Mouse (Mus musculus) natural killer cell, adult 2 months (primary cell): ENCODE measurements around the gene Rora.

Experiments used
- DNase-seq, 2 experiments: peaks; one replicate each; pipeline ENCODE4 v3.0.0; 2022; ENCODE audit warnings: low spot score in 2 of 2

The Rora gene

DNA sequence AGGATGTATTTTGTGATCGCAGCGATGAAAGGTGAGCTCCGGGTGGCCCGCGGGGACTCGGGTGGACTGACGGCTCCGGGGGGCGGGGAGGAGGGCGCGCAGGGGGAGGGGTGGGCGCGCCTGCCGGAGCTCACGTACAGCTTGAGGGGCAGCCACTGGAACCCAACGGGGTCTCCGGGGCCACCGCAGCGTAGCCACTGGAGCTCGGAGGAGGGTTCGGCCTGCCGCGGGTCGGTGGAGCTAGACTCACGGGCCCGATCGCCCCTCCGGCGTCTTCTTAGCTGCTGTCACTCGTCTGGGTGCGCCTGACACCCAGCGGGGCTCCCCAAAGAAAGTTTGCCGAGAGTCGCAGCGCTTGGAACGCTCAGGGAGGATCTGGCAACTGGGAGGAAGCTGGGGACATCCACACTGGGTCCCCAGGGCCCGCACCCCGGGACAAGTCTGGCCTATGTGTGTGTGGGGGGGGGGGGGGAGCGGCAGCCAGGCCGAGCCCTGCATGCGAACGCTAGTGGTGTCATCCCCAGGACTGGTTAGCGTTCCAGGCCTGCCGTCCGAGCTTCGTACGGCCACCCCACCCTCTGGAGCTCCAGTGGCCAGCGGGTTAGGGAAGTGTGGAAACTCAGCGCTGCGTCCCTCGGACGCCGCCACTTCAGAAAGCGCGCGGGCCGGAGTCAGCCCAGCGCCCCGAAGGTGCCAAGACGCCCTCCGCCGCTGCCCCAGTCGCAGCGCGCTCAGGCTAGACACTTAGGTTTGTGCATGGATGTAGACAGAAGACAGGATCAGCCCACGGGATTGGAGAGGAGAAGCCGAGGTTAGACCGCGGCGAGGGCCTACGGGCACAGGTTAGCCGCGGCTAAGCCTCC lies 636.7 kb downstream of the Rora start:
- DNase-seq = no peak

DNA sequence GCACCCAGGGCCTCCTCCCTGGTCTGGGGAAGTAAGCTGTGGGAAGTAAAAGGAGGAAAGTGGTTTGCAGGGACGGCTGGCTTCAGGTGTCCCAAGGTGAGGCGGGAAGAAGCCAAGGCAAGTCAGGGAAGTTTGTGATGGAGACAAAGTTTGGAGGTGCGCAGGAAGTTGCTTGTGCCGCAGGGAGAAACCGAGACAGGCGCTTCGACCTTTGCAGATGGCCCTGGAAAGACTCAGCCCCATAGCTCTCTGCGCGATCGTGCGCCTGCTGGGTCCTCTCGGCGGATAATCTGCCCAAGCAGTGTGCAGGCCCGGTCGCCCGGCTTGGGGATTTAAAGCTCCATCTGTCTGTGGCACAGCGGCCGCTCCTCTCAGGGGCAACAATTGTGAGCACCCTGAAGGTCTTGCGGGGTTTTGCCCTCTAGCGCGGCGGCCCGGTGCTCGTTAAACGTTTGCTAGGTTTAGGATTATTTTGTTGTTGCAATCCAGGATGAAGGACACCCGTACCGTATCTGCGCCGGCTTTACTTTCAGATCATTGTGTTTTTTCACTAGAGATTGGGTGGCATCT lies 637.4 kb downstream of the Rora start:
- no peak for DNase-seq

DNA sequence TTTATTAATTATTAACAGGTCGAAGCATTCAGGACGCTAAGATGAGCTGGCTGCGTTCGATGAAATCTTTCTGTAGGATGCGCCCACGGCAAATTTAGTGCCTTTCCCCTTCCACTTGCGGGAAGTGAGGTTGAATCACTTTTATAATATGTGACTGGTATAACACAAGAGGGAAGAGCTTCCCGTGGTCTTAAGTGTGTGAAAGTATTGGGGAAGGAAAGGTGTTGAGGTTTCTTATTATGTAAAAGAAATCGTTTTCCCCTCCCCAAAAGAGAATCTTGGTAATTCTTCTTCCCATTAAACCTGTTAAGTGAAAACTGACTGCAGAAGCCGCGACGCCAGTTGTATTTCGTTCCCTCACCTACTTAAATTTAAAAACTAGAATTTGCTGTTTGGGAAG lies 637.9 kb downstream of the Rora start:
- DNase-seq = no peak

DNA sequence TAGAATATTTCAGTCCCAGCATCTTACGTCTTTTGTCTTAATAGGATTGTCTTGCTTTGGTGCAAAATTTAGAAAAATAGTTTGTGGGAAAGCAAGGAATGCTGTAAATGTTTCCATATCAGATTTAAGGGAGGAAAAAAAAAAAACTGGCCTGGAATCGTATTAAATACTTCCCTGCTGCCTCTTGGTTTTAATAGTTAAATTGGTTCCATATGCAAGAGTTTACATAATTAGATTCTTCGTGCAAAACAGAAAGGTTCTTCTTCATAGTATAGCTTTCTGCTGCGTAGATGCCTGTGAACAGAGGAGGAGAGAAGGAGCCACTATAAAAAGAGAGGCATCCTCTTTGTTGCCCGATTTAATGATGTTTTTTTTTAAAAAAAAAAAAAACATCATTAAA lies 638.8 kb downstream of the Rora start:
- DNase-seq = no peak

DNA sequence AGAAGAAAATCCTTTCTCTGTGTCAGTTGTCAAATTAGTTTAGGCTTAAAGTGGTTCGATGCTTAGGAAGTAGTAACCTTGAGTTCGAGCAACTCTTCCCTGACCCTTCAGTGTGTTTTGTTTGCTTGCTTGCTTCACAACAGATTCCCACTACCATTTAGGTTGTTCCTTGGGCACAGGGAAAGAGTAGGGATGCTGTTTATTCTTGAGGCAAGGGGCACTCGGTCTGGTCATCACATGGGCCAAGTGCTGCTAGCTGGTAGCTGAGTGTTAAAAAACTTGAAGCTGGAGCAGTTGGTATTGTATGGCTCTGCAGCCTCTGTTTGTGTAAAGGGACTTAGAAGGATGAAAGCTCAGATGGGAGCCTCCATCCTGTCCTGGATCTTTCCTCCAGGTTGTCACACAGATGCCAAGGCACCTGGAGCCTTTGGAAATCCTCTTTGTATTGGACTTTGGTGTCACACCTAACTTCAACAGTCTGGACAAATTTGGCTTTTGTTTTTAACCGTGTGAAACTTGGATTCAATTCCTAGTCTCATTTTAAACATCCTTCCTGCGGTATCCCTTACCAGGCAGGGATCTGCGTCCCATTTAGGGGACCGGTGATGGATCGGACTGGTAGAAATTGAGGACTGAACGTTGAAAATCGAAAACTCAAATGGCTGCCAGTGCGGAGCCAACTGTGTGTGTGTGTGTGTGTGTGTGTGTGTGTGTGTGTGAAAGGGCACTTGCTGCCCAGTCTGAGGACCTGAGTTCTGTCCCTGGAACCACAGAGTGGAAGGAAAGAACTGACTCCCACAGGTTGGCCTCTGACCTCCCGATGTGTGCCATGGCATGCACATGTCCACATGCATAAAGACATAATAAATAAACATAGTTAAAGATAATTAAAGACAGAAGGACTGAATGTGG lies 639.4 kb downstream of the Rora start:
- DNase-seq = no peak

DNA sequence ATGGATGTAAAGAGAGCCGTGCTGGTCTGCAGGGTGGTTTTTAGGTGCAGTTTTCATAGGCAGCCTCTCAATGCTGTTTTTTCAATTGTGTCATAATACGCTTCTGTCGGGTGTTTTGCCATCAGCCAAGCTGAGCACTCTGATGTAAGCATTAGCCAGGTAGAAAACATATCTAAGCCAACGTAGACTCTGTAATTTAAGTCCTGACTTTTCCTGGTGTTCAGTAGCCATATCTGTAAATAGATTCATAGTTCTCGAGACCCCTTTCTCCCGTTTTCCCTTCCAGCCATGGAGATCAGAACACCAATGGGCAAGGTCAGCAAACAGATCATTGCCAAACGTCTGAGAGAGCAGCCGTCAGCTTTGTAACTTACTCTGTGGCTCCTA lies 640.1 kb downstream of the Rora start:
- no peak for DNase-seq

DNA sequence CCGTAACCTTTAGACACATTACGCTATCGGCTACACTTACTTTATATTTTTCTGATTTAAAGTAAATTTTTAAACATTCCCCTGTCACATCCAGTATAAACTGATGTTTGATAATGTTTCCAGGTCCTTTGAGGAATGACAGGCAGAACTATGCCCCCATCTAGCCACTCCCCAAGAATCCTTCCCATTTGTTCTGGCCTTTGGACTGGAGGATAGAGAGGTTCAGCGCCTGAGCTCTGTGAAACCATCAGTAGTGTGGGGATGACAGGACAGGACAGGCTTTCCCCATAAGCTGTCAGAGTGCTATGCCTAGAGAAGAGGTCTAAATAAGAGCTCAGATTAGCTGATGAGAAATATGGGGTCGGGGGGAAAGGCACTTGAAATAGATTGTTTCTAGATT lies 640.8 kb downstream of the Rora start:
- no peak for DNase-seq

DNA sequence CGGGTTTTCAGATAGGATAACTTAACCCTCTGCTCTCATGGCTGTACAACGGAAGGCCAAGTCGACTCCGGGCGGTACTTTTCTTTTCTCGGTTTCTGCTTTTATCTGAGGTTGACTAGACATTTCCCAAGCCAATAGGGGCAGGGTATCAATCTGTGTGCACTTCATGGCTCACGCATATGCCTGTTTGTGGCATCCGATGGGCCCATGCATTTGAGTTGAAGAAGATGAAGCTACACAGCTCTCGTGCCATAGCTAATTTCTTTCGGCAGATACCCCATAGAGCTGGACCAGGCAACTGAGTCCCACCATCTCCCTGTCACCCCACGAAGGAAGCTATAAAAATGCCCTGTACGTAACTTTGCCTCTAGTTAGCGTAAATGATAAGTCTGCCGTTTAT lies 641.3 kb downstream of the Rora start:
- no peak for DNase-seq

DNA sequence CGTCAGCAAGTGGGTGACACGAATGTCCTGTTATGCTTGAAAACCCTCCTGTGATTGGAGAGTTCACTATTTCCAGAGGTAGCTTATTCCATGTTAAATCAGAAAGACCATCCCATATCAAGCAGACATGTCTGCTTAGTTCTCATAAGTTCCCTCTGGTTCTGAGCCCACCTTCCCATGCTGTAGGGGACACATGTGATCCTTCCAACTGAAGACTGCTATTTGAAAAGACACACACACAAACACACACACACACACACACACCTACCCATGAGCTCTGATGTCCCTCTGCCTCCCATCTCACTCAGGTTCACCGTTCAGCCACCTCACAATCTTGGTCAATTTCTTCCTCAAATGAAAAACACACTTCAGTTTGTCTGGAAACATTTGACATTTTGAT lies 642.2 kb downstream of the Rora start:
- DNase-seq = no peak

DNA sequence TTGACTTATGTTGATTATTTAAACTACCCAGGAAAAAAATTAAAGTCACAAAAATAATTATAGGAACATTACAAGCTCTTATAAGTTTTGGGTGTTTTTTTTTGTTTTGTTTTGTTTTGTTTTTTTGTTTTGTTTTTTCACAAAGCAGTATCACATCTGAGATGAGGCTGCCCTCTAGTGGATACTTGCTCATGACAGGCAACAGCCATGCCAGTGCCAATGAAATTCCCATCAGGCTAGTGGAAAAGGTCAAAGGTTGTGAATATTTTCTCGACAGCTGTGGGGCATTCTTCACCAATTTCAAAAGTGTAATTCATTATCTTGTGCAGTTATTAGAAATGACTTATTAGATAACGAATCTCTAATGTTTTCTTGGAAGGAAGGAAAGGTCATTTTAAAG lies 642.8 kb downstream of the Rora start:
- DNase-seq = no peak

DNA sequence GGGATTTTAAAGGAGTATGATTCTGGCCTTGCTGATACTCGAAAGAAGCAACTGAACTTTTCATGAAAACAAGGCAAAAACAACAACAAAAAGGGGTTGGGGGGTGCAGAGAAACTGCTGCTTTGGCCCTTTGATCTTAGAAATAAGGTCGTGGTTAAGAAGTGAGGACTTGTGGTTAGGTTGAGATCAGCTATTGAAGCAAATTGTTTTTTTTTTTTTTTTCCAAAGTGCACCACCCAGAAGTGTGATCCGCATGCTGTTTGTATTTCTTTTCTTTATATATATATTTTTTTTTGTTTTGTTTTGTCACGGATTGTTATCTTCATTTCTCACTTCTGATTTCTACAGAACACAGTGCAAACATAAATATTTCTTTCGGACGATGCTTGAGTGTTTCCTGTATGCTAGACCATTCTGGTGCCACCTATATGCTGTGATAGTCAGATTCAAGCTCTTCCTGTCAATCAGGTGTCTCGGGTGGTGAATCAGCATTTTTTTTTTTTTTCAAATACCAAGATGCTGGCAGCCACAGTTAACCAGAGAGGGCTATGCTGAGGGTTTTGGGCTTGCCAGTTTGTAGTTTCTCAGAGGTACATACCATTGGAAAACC lies 644.3 kb downstream of the Rora start:
- DNase-seq = no peak

DNA sequence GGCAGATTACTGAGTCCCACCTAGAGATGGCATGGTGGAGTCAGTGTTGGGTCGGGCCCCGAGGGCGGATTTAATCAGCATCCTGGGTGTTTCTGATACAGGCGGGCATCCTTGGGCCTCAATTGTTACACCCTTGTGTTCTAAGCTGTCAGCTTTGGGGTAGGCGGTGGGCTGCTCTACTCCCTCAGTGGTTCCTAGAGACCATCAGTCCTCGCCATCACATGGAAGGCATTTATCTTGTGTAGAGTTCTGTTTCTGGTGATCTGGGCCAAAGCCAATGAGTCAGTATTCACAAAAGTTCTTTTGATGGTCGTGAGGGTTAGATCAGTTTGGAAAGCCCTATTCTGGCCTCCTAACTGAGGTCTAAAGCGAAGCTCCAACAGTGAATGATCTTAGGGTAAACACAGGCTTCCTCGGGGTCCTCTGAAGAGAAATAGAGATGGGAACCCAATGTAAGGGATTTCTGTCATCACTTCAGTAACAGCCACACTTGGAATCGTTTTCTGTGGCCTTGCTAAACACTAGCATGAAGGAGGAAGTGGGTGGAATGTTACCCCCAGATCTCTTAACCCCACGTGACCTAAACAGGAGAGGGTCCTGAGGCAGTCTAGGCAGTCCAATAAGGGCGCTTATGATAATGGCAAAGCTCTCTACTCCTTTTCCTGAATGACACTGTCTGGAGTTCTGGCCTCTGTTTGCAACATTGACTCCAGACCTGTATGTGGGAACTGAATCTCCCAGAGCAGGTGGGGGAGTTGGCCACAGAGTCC lies 645.2 kb downstream of the Rora start:
- DNase-seq = no peak

DNA sequence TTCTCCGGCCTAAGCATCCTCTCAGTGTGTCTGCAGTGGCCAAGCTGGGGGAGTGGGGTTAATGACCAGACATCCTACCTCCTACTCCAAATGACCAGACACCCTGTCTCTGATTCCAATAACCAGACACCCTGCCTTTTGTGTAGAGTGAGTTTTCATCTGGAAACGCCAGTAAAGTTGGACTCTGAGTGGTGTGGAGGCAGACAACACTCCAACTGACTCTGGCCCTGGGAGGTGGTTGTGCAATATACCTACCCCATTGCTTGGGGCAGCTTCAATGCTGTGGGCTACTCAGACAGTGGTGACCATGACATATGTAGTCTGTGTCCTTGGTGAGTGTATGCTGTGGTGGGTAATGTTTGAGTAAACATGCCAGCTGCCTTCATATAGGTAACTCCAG lies 645.9 kb downstream of the Rora start:
- no peak for DNase-seq

DNA sequence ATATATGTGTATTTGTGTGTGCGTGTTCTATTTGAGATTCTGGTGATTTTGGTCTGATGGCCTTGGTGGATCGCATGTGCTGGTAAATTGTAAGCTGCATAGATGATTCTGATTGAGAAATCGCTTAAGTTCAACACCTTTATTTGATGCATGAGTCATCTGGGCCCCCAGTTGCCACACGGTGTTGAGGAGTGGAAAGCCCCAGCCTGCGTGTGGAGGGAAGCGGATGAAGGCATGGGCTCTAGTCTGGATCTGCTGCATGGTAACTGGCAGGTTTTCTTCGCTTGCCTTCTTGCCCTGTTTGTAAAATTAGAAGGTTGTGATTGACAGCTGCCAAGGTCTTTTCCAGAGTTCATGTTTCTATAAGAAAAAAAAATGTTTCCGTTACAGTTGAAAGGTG lies 646.7 kb downstream of the Rora start:
- peak in 1 of 2 experiments; percentile 24 for DNase-seq

DNA sequence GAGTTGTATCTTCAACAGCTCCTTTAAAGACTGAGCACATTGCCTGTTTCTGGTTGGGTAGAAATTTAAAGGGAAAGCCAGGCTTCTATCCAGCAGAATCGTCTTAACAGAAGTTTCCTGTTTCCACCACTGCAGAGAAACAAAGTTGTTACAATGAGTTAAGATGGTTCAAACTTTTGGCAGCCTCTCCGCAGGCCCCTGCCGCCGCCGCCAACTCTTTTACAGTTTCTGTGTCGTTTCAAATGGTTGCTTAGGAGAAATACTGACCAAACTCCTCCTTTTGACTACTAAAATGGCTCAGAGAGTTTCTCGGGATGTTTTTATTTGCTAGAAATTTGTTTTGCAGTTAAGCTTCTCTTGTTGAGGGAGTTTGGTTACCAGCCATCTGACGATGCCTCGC lies 647.9 kb downstream of the Rora start:
- DNase-seq = no peak

DNA sequence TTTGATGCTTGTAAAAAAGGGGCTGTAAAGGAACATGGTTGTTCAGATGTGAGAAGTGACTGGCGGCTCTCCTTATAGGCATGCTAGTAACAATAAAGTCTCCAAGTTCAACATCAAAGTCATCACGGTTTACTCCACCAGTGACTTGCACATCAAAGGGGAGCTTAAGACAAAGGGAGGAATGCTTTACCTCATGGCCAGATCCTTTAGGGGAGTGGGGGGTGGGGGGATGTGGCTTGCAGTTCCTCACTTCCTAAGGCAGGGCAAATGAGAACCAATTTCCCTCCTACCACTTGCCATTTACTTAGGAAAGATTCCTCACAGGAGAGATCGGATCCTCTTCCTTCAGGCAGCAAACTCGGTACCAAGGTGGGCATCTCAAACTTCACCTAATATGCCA lies 648.4 kb downstream of the Rora start:
- DNase-seq = no peak

DNA sequence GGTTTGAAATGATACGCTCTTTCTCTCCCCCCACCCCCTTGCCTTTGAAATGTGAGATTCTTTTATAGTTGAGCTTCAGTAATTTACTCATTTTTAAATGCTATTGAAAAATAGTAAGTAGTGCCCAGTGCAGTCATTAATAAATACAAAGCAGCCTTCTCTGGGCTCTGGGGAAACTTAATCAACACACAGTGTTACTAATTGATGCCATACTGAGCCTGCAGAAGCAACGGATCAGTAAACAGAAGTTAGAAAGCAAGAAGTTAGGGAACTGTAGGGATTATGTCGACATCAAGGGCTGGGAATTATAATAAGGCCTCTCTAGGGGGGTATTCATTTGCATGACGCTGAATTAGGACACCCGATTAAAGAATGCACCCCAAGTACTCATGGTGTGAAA lies 649.3 kb downstream of the Rora start:
- DNase-seq = no peak

DNA sequence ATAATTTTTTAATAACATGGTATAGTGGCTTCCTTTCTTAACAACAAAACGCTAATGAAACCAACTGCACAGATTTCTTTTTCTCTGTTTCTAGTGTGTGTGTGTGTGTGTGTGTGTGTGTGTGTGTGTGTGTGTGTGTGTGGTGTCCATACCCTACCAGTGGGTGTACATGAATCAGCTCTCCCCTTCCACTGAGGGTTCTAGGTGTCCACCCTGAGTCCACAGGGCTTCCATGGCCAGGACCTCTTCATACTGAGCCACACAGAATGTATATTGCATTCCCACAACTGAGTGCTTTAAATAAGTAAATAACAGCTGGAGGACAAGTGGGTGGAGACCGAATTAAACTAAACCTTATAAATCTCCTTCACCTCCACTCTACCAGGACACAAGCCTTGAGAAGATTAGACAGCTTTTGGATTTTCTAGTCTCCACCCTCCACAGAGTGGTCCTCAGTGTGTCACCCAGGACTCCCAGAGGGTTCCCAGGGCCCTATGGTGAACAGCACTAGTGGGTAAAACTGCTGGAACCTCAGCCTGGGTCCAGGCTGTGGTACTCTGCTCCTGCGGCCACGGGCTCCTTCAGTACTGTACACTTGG lies 649.9 kb downstream of the Rora start:
- no peak for DNase-seq

DNA sequence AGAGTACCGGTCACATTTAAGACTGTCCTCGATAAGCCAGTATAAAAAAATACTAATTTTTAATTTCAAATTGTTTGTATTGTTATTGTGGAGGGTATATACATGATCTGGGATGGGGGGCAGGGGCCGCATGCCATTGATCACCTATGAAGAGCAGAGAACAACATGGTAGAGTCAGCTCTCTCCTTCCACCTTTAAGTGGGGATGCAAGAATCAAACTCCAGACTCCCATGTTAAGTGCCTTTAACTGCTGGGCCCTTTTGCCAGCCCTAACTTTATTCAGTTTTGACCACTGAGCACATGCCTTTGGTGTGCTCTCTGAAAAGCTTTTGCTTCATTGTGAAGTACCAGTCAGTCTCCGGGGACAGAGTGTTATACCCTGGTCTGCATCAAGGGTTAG lies 650.4 kb downstream of the Rora start:
- DNase-seq = no peak

DNA sequence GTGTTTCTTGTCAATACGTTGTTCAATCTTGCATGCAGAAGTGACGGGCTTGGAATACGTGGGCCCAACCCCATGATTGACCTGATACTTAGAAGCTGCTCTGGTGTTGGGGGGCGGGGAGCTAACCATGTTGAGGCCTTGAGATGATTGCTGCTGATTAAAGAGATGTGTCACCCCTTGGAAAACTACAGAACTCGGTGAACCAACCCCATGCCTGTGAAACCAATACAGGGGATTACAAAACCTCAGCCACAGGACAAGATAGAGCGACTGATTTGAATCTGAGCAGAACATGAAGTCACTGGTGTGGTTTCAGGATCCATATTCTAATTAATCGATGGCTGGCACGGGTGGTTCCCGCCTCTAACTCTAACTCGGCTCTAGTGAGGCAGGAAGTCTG lies 650.9 kb downstream of the Rora start:
- no peak for DNase-seq

DNA sequence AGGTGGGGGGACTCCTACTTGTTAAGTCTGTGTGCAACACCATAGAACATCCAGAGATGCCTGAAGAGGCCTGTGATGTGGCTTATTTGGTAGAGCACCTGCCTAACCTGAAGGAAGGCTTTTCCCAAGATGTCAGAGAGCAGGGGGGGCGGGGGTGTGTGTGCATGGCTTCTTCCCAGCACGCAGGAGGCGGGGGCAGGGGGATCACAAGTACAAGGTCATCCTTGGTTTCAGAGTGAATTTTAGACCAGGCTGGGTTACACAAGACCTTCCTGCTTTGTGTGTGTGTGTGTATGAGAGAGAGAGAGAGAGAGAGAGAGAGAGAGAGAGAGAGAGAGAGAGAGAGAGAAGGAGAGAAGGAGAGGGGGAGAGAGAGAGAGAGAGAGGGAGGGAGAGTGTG lies 651.4 kb downstream of the Rora start:
- DNase-seq = no peak
